Mouse (Mus musculus): Measurements from ENCODE around the gene Caly.

DNA sequence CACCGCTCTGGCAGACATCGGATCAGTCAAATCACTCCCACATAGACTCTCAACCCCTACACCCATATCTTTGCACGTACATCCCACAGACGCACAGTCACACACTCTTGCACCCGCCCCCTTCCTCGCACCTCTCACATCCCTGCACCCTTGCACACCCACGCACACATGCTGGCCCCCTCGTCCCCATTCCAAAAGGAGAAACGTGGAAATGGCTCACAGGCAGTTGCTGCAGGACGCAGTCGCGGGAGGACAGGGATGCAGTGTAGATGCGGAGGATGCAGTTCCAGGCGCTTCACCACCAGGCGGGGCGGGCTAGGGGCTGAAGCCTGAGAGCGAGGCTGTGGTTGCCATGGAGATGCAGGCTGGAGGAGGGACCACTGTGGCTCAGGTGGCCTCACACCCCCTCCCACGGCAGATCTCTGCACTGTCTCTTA, at the start of gene Caly:
- TF ChIP-seq CTCF (IDR thresholded peaks at IDR 0.05; ENCODE audit: insufficient read depth, low read length) (no peak), POLR2A (IDR thresholded peaks at IDR 0.05; ENCODE audit: borderline replicate concordance, extremely low read depth, low read depth, low read length) (no peak)

Measured in lung, adult 2 months (tissue).